Mouse (Mus musculus) thymus, adult 2 months (tissue): ENCODE measurements around the gene Macrod1. TPM values are rescaled to one million over a fixed set of nuclear protein-coding genes. Genes with fewer than 3 reads are reported as not detected.
A peak's percentile ranks its signal among the peaks of the same experiment; 100 is the strongest.

Experiments
- DNase-seq: peaks from one replicate; pipeline ENCODE4 v3.0.0; 2021
- H3K27ac ChIP-seq: fragments of 200-500 bp; 2 replicates; pipeline ENCODE4 v1.5.1; 2012; ENCODE audit warnings: low read length, control low read depth; ENCODE audit not compliant: control insufficient read depth, insufficient read depth
- H3K27me3 ChIP-seq: fragments of 200-500 bp; 2 replicates; pipeline ENCODE4 v1.6.1; 2012; ENCODE audit warnings: mild to moderate bottlenecking, low read length, moderate library complexity, mixed read lengths; ENCODE audit not compliant: control insufficient read depth, insufficient read depth
- H3K36me3 ChIP-seq: fragments of 200-500 bp; 2 replicates; pipeline ENCODE4 v1.6.1; 2012; ENCODE audit warnings: mild to moderate bottlenecking, low read length, moderate library complexity; ENCODE audit not compliant: control insufficient read depth, insufficient read depth
- H3K4me1 ChIP-seq: fragments of 200-500 bp; replicated peaks from 2 replicates; pipeline ENCODE4 v1.6.1; 2012; ENCODE audit warnings: low read length; ENCODE audit not compliant: control insufficient read depth, insufficient read depth
- H3K4me3 ChIP-seq: fragments of 200-500 bp; 2 replicates; pipeline ENCODE4 v1.5.1; 2012; ENCODE audit warnings: mild to moderate bottlenecking, low read length, control low read depth, moderate library complexity; ENCODE audit not compliant: control insufficient read depth, insufficient read depth
- CTCF ChIP-seq: fragments of 200-500 bp; IDR thresholded peaks from 2 replicates; pipeline ENCODE4 v1.5.1; 2012; ENCODE audit warnings: mild to moderate bottlenecking, control low read depth, low read length, moderate library complexity, borderline replicate concordance; ENCODE audit not compliant: control insufficient read depth, poor library complexity, insufficient read depth; ENCODE audit errors: extremely low read depth
- POLR2A ChIP-seq: fragments of 200-500 bp; IDR thresholded peaks from 2 replicates; pipeline ENCODE4 v1.6.1; 2012; ENCODE audit warnings: mild to moderate bottlenecking, low read length, control low read depth, moderate library complexity; ENCODE audit not compliant: control insufficient read depth, poor library complexity, insufficient read depth; ENCODE audit errors: extremely low read depth
- WGBS: fragments of 180-500 bp; shearing (Covaris S2); methylation state at CpG from one replicate; pipeline ENCODE4 v1.1.7; 2018; 5-methylcytosine and 5-hydroxymethylcytosine counted together
- polyA plus RNA-seq: library from polyadenylated mRNA; depleted of rRNA; stranded (reverse); fragments of >200 nt; gene quantifications from 2 replicates; pipeline ENCODE4 v1.2.3, GENCODE M21; 2012

Macrod1 gene
- polyA plus RNA-seq, 1 experiment = 49.3 TPM

- no peak for DNase-seq
- no peaks in the 10 kb centered on the region for H3K36me3 ChIP-seq
- H3K4me3 ChIP-seq = no peak overlapping the region
- H3K4me1 ChIP-seq = peaks cover under 1% of the 10 kb centered on the region
- TF ChIP-seq CTCF (no peak), POLR2A (no peak)
- no peak overlapping the region for H3K27ac ChIP-seq
- WGBS = 85% methylated on average over 14 of the region's 14 CpGs
- no peaks in the 10 kb centered on the region for H3K27me3 ChIP-seq
Measured at GRCm38 (mm10) chr19:7138327-7138726, 81.7 kb downstream of the Macrod1 start.

- Histone ChIP-seq H3K27me3 (no peaks in the 10 kb centered on the region), H3K4me1 (peaks cover 10% of the 10 kb centered on the region), H3K36me3 (no peaks in the 10 kb centered on the region), H3K27ac (no peak overlapping the region), H3K4me3 (no peak overlapping the region)
- 94% methylated on average over 4 of the region's 4 CpGs for WGBS
- TF ChIP-seq POLR2A (no peak), CTCF (no peak)
- no peak for DNase-seq
Measured at GRCm38 (mm10) chr19:7139321-7139720, 82.7 kb downstream of the Macrod1 start.

DNA sequence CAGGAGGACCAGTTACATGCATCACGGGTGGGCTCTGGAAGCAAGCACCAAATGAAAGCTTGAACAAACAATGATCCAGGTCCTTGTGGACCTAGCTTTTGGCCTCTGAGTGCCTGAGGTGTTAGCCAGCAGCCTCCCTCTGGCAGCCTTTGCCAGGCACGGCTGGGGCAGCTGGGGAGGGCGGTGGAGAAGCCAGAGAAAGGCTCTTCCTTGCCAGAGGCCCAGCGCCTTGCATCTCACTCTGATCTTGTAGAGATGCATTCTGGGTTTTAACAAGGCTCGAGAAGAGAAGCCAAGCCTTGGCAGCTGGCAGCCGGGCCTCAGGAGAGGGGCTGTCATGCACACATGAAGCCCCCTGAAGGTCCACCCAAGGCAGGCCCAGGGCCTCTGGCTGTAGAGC is 83.8 kb downstream of the Macrod1 start:
- TF ChIP-seq POLR2A = no peak
- TF ChIP-seq CTCF = no peak
- no peak for DNase-seq
- Histone ChIP-seq H3K27me3 (no peaks in the 10 kb centered on the region), H3K27ac (no peak overlapping the region), H3K4me1 (peaks cover 10% of the 10 kb centered on the region), H3K4me3 (no peak overlapping the region), H3K36me3 (no peaks in the 10 kb centered on the region)
- 87% methylated on average over 6 of the region's 6 CpGs for WGBS

DNA sequence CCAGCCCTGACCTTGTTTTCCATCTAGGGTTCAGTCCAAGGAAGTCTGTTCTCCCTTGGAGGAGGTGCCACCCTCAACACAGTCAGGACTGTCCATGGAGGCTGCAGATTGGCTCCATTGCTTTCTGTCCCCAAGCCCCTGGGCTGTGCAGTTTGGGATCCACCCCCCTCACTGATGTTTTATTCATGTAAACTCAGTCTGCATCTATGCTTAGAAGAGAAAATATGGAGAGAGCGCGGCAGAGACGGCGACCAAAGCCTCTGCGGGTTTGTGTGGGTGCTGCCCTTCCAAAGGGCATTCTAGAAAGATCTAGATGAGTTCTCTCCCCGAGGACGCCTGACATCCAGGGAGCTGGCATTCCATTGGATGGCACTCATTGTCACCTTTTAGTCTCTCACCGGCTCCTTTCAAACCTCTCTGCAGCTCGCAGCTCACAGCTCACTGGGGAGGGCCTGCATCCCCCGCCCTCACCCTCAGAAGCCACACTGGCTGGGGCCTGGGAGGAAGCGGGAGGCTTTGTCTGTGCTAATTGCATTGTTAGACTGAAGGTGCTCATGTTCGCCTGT is 84.3 kb downstream of the Macrod1 start:
- Histone ChIP-seq H3K4me1 (peaks cover 10% of the 10 kb centered on the region), H3K4me3 (no peak overlapping the region), H3K36me3 (no peaks in the 10 kb centered on the region), H3K27me3 (no peaks in the 10 kb centered on the region), H3K27ac (no peak overlapping the region)
- TF ChIP-seq POLR2A = no peak
- no peak for TF ChIP-seq CTCF
- WGBS = 83% methylated on average over 12 of the region's 12 CpGs
- DNase-seq = no peak

- H3K27ac ChIP-seq = no peak overlapping the region
- H3K4me3 ChIP-seq = no peak overlapping the region
- H3K27me3 ChIP-seq = no peaks in the 10 kb centered on the region
- no peaks in the 10 kb centered on the region for H3K36me3 ChIP-seq
- TF ChIP-seq POLR2A (no peak), CTCF (no peak)
- DNase-seq = no peak
- 94% methylated on average over 5 of the region's 5 CpGs for WGBS
- H3K4me1 ChIP-seq = peaks cover 10% of the 10 kb centered on the region
Measured at GRCm38 (mm10) chr19:7142207-7142915, 85.8 kb downstream of the Macrod1 start.

GRCm38 (mm10) chr19:7143854-7144253 is 87.2 kb downstream of the Macrod1 start:
- Histone ChIP-seq H3K4me3 (peak overlapping the region; percentile 3; the same call in 1 of the 2 replicates), H3K4me1 (peaks cover 20% of the 10 kb centered on the region), H3K27ac (no peak overlapping the region), H3K36me3 (no peaks in the 10 kb centered on the region), H3K27me3 (no peaks in the 10 kb centered on the region)
- peak; percentile 66 for DNase-seq
- WGBS = 2% methylated on average over 20 of the region's 20 CpGs
- no peak for TF ChIP-seq CTCF
- no peak for TF ChIP-seq POLR2A

GRCm38 (mm10) chr19:7144458-7144857 is 87.8 kb downstream of the Macrod1 start:
- Histone ChIP-seq H3K4me1 (peaks cover 26% of the 10 kb centered on the region), H3K27me3 (no peaks in the 10 kb centered on the region), H3K27ac (no peak overlapping the region), H3K4me3 (no peak overlapping the region), H3K36me3 (no peaks in the 10 kb centered on the region)
- no peak for TF ChIP-seq CTCF
- no peak for TF ChIP-seq POLR2A
- WGBS = 81% methylated on average over 3 of the region's 3 CpGs
- no peak for DNase-seq
